Mouse (Mus musculus) liver, embryonic 15.5 days (tissue): ENCODE data around the gene Meiob. TPM values are rescaled to one million over a fixed set of nuclear protein-coding genes. Genes with fewer than 3 reads are reported as not detected.

Source experiments
- ATAC-seq: fragments of 200-750 bp; cut with Nextera tagmentation; 2 replicates; pipeline ENCODE4 v1.8.0; 2017; ENCODE audit warnings: moderate number of reproducible peaks, mild to moderate bottlenecking, moderate library complexity; ENCODE audit not compliant: insufficient read depth
- H3K27ac ChIP-seq: fragments of 300-500 bp; sonication (generic); replicated peaks from 2 replicates; pipeline ENCODE4 v1.5.1; 2015; ENCODE audit warnings: mild to moderate bottlenecking, inconsistent platforms
- H3K27me3 ChIP-seq: fragments of 300-500 bp; sonication (generic); 2 replicates; pipeline ENCODE4 v1.6.1; 2015; ENCODE audit warnings: mild to moderate bottlenecking, inconsistent platforms
- H3K36me3 ChIP-seq: fragments of 300-500 bp; sonication (generic); replicated peaks from 2 replicates; pipeline ENCODE4 v1.6.1; 2015; ENCODE audit warnings: moderate library complexity, mild to moderate bottlenecking, inconsistent platforms
- H3K4me1 ChIP-seq: fragments of 300-500 bp; sonication (generic); replicated peaks from 2 replicates; pipeline ENCODE4 v1.6.1; 2015; ENCODE audit warnings: inconsistent platforms
- H3K4me2 ChIP-seq: fragments of 300-500 bp; sonication (generic); 2 replicates; pipeline ENCODE4 v1.6.1; 2015; ENCODE audit warnings: moderate library complexity, mild to moderate bottlenecking, inconsistent platforms
- H3K4me3 ChIP-seq: fragments of 300-500 bp; sonication (generic); replicated peaks from 2 replicates; pipeline ENCODE4 v1.5.1; 2015; ENCODE audit warnings: mild to moderate bottlenecking, inconsistent platforms
- H3K9ac ChIP-seq: fragments of 300-500 bp; sonication (generic); 2 replicates; pipeline ENCODE4 v1.6.1; 2015; ENCODE audit warnings: moderate library complexity, mild to moderate bottlenecking, inconsistent platforms
- H3K9me3 ChIP-seq: fragments of 300-500 bp; sonication (generic); replicated peaks from 2 replicates; pipeline ENCODE4 v1.6.1; 2016; ENCODE audit warnings: inconsistent platforms
- WGBS: fragments of 180-500 bp; shearing (Covaris S2); methylation state at CpG from one replicate; pipeline ENCODE4 v1.1.7; 2015; ENCODE audit warnings: mixed read lengths; ENCODE audit not compliant: insufficient replicate concordance; 5-methylcytosine and 5-hydroxymethylcytosine counted together
- polyA plus RNA-seq: library from polyadenylated mRNA; unstranded; fragments of >200 nt; fragmentation: Nextera tagmentation; extraction: Ambion mirVana; gene quantifications from 2 replicates; pipeline ENCODE4 v1.2.1, GENCODE M21; 2015

Gene Meiob
- 0.35 and 0.54 TPM in 2 replicates for polyA plus RNA-seq

DNA sequence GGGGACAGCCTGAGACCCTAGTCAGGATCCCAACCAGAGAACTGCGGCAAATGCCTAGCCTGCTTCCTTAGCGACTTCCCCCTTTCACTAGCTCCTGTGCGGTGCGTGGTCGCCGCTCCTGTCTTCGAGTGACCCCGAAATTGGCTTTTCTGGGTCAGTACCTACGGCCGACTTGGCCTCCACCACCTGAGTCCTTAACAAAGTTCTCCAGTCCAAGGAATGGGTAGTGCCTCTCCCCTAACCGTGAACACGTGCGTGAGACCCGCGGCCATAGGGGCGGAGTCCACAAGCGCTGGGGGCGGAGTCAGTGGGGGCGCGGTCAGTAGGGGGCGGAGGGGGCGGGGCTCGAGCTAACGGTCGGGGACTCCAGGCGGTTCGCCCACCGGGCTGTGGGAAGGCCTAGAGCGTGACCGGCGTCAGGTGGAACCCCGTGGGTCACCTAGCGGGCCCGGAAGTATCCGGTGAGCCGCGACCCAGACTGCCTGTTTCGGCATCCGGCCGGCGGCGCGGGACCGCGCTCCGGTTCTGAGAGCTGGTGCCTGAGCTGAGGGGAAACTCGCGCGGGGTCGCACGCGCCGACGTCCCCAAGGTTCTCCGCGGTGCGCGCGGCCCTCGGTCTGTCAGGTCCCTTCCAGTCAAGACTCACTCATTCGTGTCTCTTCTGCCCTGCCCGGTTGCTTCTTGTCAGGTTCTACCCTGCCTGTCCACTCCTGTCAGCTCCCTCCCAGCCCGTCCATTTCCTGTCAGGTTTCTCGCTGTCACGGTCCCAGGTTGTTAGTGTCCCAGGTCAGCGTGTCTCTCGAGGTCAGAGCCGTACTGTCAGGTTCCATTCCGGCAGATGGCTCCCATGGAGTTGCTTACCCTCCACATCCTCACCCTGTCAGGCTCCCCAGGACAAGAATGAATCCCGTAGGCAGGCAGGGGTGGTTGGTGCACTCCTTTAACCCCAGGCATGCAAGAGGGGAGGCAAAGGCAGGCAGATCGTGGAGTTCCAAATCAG is at the start of gene Meiob:
Gene Meiob, plus strand, starts transcription at position 338 of the 1,000 bp plus-strand sequence.
- peak within 1 kb of the TSS; percentile 72 for H3K9ac ChIP-seq
- peaks cover 32% of the 10 kb centered on the region for H3K27me3 ChIP-seq
- peak within 1 kb of the TSS; percentile 89 for H3K4me2 ChIP-seq
- H3K4me3 ChIP-seq: peak within 1 kb of the TSS; percentile 76
- H3K4me1 ChIP-seq: peaks cover 20% of the 10 kb centered on the region
- peak; percentile 85 for ATAC-seq
- H3K27ac ChIP-seq: 0 out of 2 replicates have a peak within 1 kb of the TSS, but pooled peaks have one; percentile 34
- no peaks in the 10 kb centered on the region for H3K9me3 ChIP-seq
- WGBS: under 1% methylated on average over 71 of the region's 71 CpGs
- H3K36me3 ChIP-seq: no peaks in the 10 kb centered on the region

DNA sequence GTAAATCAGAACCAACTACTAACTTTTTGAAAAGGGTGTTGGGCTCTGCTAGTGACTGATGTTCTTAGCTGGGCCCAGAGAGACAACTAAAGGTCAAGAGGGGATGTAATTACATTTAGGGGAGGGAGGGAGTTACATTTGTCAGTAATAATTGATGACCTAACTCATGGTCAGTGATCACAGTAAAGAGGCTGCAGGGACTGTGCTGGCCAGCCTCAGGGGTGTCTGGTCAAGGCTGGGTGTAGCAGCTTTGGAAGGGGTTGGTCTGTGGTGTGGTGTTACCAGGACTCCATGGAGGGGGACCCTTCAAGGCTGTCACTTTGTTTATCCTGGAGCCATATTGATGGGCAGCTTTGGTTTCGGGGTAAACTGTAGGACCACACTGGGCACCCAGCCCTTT is 46.7 kb upstream of the Meiob start:
- ATAC-seq: no peak
- no peak overlapping the region for H3K4me2 ChIP-seq
- 66% methylated on average over 1 of the region's 1 CpGs for WGBS
- H3K9ac ChIP-seq: no peak overlapping the region
- H3K4me1 ChIP-seq: peaks cover 11% of the 10 kb centered on the region
- no peak overlapping the region for H3K4me3 ChIP-seq
- no peaks in the 10 kb centered on the region for H3K9me3 ChIP-seq
- H3K27me3 ChIP-seq: peaks cover 94% of the 10 kb centered on the region
- no peak overlapping the region for H3K27ac ChIP-seq
- H3K36me3 ChIP-seq: no peaks in the 10 kb centered on the region

DNA sequence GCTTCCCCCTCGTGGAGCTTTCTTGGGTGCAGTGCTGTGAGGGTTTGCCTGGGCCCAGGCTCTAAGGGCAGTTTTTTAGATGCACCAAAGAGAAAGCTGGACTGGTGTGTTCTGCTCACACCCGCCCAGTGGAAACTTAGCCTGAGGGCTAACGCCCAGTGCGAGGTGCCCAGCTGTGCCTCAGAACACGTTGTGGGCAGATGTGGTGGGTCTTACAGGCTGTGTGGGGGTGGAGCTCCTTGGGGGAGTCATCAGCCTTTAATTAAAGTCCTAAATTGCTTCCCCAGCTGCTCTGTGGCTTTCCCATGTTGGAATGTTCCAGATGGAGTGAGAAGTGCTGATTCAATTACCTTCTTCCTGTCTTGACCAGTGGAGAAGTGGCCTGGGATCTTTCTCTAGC is 43.0 kb upstream of the Meiob start:
- peaks cover 83% of the 10 kb centered on the region for H3K27me3 ChIP-seq

DNA sequence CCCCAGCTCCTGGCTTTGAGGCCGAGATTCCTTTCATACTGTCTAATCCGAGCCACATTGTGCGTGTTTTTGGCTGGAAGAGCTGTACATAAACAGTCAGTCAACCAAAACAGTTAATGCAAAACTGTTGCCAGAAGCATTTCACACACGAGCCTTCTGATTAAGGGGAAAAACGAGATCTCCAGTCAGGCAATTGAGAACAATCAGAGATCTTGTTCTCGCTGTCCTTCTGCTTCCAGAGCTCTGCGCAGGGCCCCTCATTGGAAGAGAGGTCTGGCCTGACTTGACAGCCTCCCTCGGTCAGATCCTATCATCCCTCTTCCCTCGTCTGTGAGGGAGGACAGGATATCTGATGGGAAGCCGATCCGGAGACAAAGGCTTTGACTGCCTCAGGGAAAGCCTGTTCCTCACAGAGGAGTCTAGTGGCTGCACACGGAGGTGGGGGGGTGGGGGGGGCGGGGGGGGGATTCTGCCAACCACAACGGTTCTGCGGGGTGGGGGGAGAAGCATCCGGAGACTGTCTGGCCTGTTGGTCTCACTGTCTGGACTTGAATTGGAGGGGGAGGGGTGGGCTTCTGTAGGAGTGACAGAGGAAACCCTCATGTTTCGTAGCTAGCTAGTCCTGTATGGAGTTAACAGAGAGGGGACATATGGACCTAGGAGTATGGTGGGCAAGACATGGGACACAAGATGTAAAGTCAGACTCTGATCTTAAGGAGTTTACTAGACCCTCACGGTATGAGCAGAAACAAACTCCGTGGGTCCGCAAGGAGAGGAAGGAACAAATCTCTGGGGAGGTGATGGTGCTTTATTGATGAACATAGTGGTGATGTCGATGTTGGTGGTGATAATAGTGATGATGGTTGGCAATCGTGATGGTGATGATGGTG is 38.8 kb upstream of the Meiob start:
- no peak overlapping the region for H3K4me2 ChIP-seq
- no peak overlapping the region for H3K4me3 ChIP-seq
- H3K27ac ChIP-seq: no peak overlapping the region
- WGBS: 32% methylated on average over 22 of the region's 22 CpGs
- H3K9me3 ChIP-seq: no peaks in the 10 kb centered on the region
- no peak overlapping the region for H3K9ac ChIP-seq
- ATAC-seq: no peak
- no peaks in the 10 kb centered on the region for H3K36me3 ChIP-seq
- 0 out of 2 replicates have a peak, but pooled peaks cover 6% of the 10 kb centered on the region for H3K4me1 ChIP-seq
- peaks cover 83% of the 10 kb centered on the region for H3K27me3 ChIP-seq

More for the DNA sequence above, 43.0 kb upstream of the Meiob start:
- H3K36me3 ChIP-seq: no peaks in the 10 kb centered on the region
- no peak overlapping the region for H3K4me3 ChIP-seq
- H3K9ac ChIP-seq: no peak overlapping the region
- no peak for ATAC-seq
- H3K4me2 ChIP-seq: no peak overlapping the region
- H3K27ac ChIP-seq: no peak overlapping the region
- H3K4me1 ChIP-seq: no peaks in the 10 kb centered on the region
- H3K9me3 ChIP-seq: no peaks in the 10 kb centered on the region
- 37% methylated on average over 5 of the region's 5 CpGs for WGBS

DNA sequence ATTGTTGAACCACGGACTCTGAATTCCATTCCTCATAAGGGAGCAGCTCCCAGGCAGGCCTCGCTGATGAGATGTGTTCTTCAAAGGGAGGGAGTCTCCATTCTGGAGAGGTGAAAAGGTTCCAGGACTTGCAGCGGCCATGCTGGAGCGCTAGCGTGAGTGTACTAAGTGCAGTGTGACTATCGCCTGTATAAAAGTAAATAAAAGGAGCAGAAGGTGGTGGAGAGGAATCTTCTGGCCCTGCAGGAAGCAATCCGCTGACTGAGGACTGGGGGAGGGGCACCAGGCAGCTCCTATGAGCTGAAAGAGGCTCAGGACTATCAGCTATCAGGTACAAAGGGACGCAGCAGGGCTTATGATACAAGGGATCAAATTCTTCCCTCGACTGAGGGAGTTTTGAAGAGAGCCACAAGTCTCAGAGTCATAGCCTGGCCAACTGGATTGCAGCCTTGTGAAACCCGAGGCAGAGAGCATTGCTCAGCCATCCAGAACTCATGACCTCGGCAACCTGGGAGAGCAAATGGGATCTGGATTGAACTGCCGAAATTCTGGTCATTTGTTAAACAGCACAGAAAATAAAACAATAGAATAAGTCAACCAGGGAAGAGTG is 37.7 kb upstream of the Meiob start:
- Histone ChIP-seq H3K4me2 (no peak overlapping the region), H3K27me3 (peaks cover 72% of the 10 kb centered on the region), H3K27ac (no peak overlapping the region), H3K9ac (no peak overlapping the region), H3K9me3 (no peaks in the 10 kb centered on the region), H3K4me1 (0 out of 2 replicates have a peak, but pooled peaks cover 6% of the 10 kb centered on the region), H3K36me3 (no peaks in the 10 kb centered on the region), H3K4me3 (no peak overlapping the region)
- ATAC-seq: no peak
- WGBS: 33% methylated on average over 12 of the region's 12 CpGs

DNA sequence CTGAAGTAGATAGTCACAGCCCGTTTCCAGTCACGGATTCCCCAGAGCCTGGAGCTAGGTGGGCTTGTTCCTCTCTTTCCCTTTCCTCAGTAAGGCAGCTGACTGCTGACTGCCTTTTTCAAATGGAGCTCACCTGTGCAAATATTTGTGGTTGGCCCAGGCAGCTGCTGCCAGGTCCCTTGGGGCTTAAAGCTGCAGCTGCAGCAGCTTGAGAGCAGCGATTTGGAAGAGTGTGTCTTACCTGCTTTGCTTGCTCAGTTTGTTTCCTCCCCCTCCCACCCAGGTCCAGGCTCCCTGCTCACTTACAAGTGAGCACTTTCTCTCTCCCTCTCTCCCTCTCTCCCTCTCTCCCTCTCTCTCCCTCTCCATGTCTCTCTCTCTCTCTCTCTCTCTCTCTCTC is 34.9 kb upstream of the Meiob start:
- whole genome bisulfite sequencing: 37% methylated on average over 3 of the region's 3 CpGs
- no peaks in the 10 kb centered on the region for H3K36me3 ChIP-seq
- no peak overlapping the region for H3K4me3 ChIP-seq
- no peaks in the 10 kb centered on the region for H3K9me3 ChIP-seq
- no peak for ATAC-seq
- no peak overlapping the region for H3K27ac ChIP-seq
- peaks cover 53% of the 10 kb centered on the region for H3K27me3 ChIP-seq
- H3K9ac ChIP-seq: no peak overlapping the region
- H3K4me1 ChIP-seq: 0 out of 2 replicates have a peak, but pooled peaks cover 6% of the 10 kb centered on the region
- H3K4me2 ChIP-seq: 0 out of 2 replicates have a peak overlapping the region, but pooled peaks have one; percentile 6

DNA sequence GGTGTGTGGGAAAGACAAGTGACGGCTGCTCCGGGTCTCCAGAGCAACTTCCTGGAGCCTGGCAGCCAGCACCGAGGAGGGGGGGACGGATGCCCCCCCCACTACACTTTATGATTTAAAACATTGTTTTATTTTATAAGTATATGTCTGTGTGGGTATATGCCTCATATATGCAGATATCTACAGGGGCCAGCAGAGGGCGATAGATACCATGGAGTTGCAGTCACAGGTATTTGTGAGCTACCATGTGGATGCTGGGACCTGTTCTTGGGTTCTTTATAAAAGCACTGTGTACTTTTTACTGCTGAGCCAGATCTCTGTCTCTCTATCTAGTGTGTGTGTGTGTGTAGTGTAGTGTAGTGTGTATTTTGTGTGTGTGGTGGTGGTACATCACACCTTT is 30.8 kb upstream of the Meiob start:
- Histone ChIP-seq H3K27me3 (peaks cover 20% of the 10 kb centered on the region; the same call in 1 of the 2 replicates), H3K4me1 (0 out of 2 replicates have a peak, but pooled peaks cover 6% of the 10 kb centered on the region), H3K4me3 (no peak overlapping the region), H3K36me3 (no peaks in the 10 kb centered on the region), H3K4me2 (no peak overlapping the region), H3K9ac (no peak overlapping the region), H3K27ac (no peak overlapping the region), H3K9me3 (no peaks in the 10 kb centered on the region)
- no peak for ATAC-seq
- 65% methylated on average over 5 of the region's 5 CpGs for WGBS

DNA sequence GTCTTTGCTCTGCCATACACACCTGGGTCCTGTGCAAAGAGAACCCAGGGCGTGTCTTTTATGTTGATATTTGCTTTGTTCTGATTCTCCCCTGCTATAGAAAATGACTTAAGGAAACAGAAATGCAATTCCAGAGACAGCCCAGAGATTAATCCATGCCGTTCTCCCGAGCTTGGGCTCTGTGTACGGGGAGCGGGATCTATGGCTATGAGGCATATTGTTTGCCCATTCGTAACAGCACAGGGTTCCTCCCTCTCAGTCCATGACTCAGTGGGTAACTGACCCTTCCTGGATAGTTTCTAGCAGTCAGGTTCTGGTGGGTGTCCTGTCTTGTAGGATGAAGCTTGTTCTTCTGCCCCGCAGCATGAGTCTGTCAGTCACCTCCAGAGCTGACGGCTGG is 28.9 kb upstream of the Meiob start:
- WGBS: 72% methylated on average over 8 of the region's 8 CpGs
- 0 out of 2 replicates have a peak, but pooled peaks cover 4% of the 10 kb centered on the region for H3K4me1 ChIP-seq
- ATAC-seq: no peak
- no peak overlapping the region for H3K9ac ChIP-seq
- no peaks in the 10 kb centered on the region for H3K36me3 ChIP-seq
- H3K9me3 ChIP-seq: no peaks in the 10 kb centered on the region
- H3K27me3 ChIP-seq: peaks cover 5% of the 10 kb centered on the region; the same call in 1 of the 2 replicates
- H3K4me2 ChIP-seq: no peak overlapping the region
- H3K4me3 ChIP-seq: no peak overlapping the region
- H3K27ac ChIP-seq: no peak overlapping the region

DNA sequence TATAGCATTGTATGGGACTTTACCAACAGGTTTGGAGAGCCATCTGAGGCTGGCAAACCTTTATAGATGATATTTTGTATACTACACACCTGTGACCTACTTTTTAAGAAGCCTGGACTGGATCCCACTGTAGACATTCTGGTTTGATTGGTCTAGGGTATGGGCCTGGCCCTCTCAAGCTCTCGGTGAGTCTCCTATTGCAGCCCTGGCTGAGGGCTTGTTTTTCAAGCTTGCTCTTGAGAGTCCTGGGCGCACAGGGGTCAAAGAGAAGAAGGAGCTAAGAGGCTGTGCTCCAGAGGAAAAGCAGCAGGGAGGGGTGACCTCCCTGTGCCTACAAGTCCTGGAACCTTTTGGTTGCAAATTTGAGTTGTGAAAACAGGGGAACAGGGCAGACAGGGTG is 27.0 kb upstream of the Meiob start:
- Histone ChIP-seq H3K4me1 (0 out of 2 replicates have a peak, but pooled peaks cover 4% of the 10 kb centered on the region), H3K36me3 (no peaks in the 10 kb centered on the region), H3K9ac (no peak overlapping the region), H3K27me3 (peaks cover 5% of the 10 kb centered on the region; the same call in 1 of the 2 replicates), H3K9me3 (no peaks in the 10 kb centered on the region), H3K27ac (no peak overlapping the region), H3K4me2 (no peak overlapping the region), H3K4me3 (no peak overlapping the region)
- ATAC-seq: no peak
- WGBS: 70% methylated on average over 2 of the region's 2 CpGs

DNA sequence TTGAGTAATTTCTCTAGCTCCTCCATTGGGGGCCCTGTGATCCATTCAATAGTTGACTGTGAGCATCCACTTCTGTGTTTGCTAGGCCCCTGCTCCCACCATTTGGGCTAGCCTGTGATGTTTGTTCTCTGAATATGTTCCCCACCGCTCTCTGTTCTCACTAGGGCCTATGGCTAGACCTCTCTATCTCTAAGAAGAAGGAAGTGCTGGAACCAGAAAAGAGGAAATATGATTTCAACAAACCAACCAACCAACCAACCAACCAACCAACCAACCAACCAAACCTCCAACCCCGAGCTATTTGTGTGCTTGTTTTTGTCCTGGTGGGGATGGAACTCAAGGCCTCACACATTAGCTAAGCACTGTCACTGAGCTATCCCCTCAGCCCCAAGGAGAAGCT is 23.3 kb upstream of the Meiob start:
- WGBS: 39% methylated on average over 2 of the region's 2 CpGs
- no peaks in the 10 kb centered on the region for H3K36me3 ChIP-seq
- H3K4me2 ChIP-seq: no peak overlapping the region
- no peak for ATAC-seq
- H3K27ac ChIP-seq: no peak overlapping the region
- no peak overlapping the region for H3K4me3 ChIP-seq
- peaks cover 11% of the 10 kb centered on the region for H3K27me3 ChIP-seq
- no peak overlapping the region for H3K9ac ChIP-seq
- H3K4me1 ChIP-seq: 0 out of 2 replicates have a peak, but pooled peaks cover 4% of the 10 kb centered on the region
- no peaks in the 10 kb centered on the region for H3K9me3 ChIP-seq
